Mouse (Mus musculus): ENCODE measurements around the gene Smg6. TPM values are rescaled to one million over a fixed set of nuclear protein-coding genes. Genes with fewer than 3 reads are reported as not detected.

Smg6 gene
- total RNA-seq, 2 experiments from 2014 or later: 26.5 to 27.5 TPM

GRCm38 (mm10) chr11:75032946-75033345 lies 107.3 kb downstream of the Smg6 start:
- no peak for DNase-seq (ENCODE audit: low spot score in 2 of 2)
- intact Hi-C loops (cut with DNase I): no loop called here

GRCm38 (mm10) chr11:75033581-75034067 lies 108.0 kb downstream of the Smg6 start:
- intact Hi-C loops (cut with DNase I): no loop called here
- DNase-seq (ENCODE audit: low spot score in 2 of 2): peak in 1 of 2 experiments; percentile 14

GRCm38 (mm10) chr11:75034104-75034503 lies 108.5 kb downstream of the Smg6 start:
- DNase-seq (ENCODE audit: low spot score in 2 of 2): no peak
- intact Hi-C loops (cut with DNase I): no loop called here

GRCm38 (mm10) chr11:75044333-75044732 lies 118.7 kb downstream of the Smg6 start:
- intact Hi-C loops (cut with DNase I): no loop called here
- no peak for DNase-seq (ENCODE audit: low spot score in 2 of 2)

- DNase-seq (ENCODE audit: low spot score in 2 of 2): no peak
- intact Hi-C loops (cut with DNase I): no loop called here
Observed at GRCm38 (mm10) chr11:75045822-75046221, 120.2 kb downstream of the Smg6 start.

GRCm38 (mm10) chr11:75046638-75047037 lies 121.0 kb downstream of the Smg6 start:
- intact Hi-C loops (cut with DNase I): no loop called here
- DNase-seq (ENCODE audit: low spot score in 2 of 2): no peak

- intact Hi-C loops (cut with DNase I): no loop called here
- DNase-seq (ENCODE audit: low spot score in 2 of 2): peak; percentile 57 to 69
Observed at GRCm38 (mm10) chr11:75047066-75047465, 121.4 kb downstream of the Smg6 start.

- DNase-seq (ENCODE audit: low spot score in 2 of 2): no peak
- intact Hi-C loops (cut with DNase I): no loop called here
Observed at GRCm38 (mm10) chr11:75047736-75048407, 122.2 kb downstream of the Smg6 start.

- DNase-seq (ENCODE audit: low spot score in 2 of 2): no peak
- intact Hi-C loops (cut with DNase I): no loop called here
Observed at GRCm38 (mm10) chr11:75049146-75049545, 123.5 kb downstream of the Smg6 start.

- no peak for DNase-seq (ENCODE audit: low spot score in 2 of 2)
- intact Hi-C loops (cut with DNase I): loop anchor here (5.0 kb wide), 1 partner anchor 112 kb away; no protein-coding TSS in a partner anchor
Observed at GRCm38 (mm10) chr11:75049807-75050206, 124.2 kb downstream of the Smg6 start.

GRCm38 (mm10) chr11:75051239-75051638 lies 125.6 kb downstream of the Smg6 start:
- intact Hi-C loops (cut with DNase I): loop anchor here (5.0 kb wide), 1 partner anchor 111 kb away; no protein-coding TSS in a partner anchor
- peak in 1 of 2 experiments; percentile 6 for DNase-seq (ENCODE audit: low spot score in 2 of 2)

GRCm38 (mm10) chr11:75051712-75052550 lies 126.3 kb downstream of the Smg6 start:
- intact Hi-C loops (cut with DNase I): loop anchor here (5.0 kb wide), 1 partner anchor 110 kb away; no protein-coding TSS in a partner anchor
- DNase-seq (ENCODE audit: low spot score in 2 of 2): peak in 1 of 2 experiments; percentile 8

- intact Hi-C loops (cut with DNase I): loop anchor here (5.0 kb wide), 1 partner anchor 109 kb away; no protein-coding TSS in a partner anchor
- peak in 1 of 2 experiments; percentile 62 for DNase-seq (ENCODE audit: low spot score in 2 of 2)
Observed at GRCm38 (mm10) chr11:75053020-75053419, 127.4 kb downstream of the Smg6 start.

- no peak for DNase-seq (ENCODE audit: low spot score in 2 of 2)
- intact Hi-C loops (cut with DNase I): loop anchor here (5.0 kb wide), 1 partner anchor 109 kb away; no protein-coding TSS in a partner anchor
Observed at GRCm38 (mm10) chr11:75053722-75054121, 128.1 kb downstream of the Smg6 start.

- intact Hi-C loops (cut with DNase I): loop anchor here (5.0 kb wide), 1 partner anchor 108 kb away; no protein-coding TSS in a partner anchor
- DNase-seq (ENCODE audit: low spot score in 2 of 2): peak; percentile 20 to 77
Observed at GRCm38 (mm10) chr11:75054184-75054877, 128.7 kb downstream of the Smg6 start.

- intact Hi-C loops (cut with DNase I): loop anchor here (5.0 kb wide), 1 partner anchor 107 kb away; no protein-coding TSS in a partner anchor
- DNase-seq (ENCODE audit: low spot score in 2 of 2): no peak
Observed at GRCm38 (mm10) chr11:75054878-75055214, 129.2 kb downstream of the Smg6 start.

GRCm38 (mm10) chr11:75062650-75063049 lies 137.0 kb downstream of the Smg6 start:
- DNase-seq (ENCODE audit: low spot score in 2 of 2): no peak
- intact Hi-C loops (cut with DNase I): no loop called here

GRCm38 (mm10) chr11:75064266-75064665 lies 138.6 kb downstream of the Smg6 start:
- no peak for DNase-seq (ENCODE audit: low spot score in 2 of 2)
- intact Hi-C loops (cut with DNase I): no loop called here

- intact Hi-C loops (cut with DNase I): no loop called here
Observed at GRCm38 (mm10) chr11:75071352-75071751, 145.7 kb downstream of the Smg6 start.

More at GRCm38 (mm10) chr11:75071352-75071751, 145.7 kb downstream of the Smg6 start:
- DNase-seq (ENCODE audit: low spot score in 2 of 2): no peak

Measured in left cerebral cortex, postnatal 25 days (tissue).